Mouse (Mus musculus): Measurements from ENCODE around the gene Creb3l2. TPM values are rescaled to one million over a fixed set of nuclear protein-coding genes. Genes with fewer than 3 reads are reported as not detected.

Gene Creb3l2
- polyA plus RNA-seq (2017; shearing (Covaris generic)): 10.0 TPM

DNA sequence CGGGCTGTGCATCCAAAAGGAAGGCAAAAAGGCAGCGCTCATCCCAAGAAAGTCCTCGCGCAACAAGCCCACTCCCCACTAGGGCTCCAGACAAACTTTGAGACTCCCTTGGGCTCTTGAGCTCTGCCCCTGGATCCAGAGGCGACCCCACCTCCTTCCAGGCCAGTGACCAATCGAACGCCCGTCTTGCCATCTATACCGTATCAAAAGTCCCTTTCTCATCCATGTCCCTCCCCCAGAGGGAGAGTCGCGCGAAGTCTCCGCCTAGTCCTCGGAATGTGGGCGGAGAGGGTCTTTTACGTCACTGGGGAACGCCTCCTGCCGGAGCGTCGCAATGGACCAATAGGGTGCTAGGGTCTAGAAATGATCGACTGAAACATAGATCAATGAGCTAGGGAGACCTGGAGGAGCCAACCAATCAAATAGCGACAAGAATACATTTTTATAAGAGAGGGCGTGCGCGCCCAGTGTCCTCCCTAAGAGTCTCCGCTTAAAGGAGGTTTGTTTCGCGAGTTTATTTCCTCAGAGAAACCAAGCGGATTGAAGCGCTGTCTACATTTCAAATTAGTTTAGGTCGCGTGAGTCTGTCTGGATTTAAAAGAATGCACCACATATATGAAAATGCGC, at the start of gene Creb3l2:
TSS of gene Creb3l2 (minus strand) at position 106 of the 627 bp plus-strand sequence.

DNA sequence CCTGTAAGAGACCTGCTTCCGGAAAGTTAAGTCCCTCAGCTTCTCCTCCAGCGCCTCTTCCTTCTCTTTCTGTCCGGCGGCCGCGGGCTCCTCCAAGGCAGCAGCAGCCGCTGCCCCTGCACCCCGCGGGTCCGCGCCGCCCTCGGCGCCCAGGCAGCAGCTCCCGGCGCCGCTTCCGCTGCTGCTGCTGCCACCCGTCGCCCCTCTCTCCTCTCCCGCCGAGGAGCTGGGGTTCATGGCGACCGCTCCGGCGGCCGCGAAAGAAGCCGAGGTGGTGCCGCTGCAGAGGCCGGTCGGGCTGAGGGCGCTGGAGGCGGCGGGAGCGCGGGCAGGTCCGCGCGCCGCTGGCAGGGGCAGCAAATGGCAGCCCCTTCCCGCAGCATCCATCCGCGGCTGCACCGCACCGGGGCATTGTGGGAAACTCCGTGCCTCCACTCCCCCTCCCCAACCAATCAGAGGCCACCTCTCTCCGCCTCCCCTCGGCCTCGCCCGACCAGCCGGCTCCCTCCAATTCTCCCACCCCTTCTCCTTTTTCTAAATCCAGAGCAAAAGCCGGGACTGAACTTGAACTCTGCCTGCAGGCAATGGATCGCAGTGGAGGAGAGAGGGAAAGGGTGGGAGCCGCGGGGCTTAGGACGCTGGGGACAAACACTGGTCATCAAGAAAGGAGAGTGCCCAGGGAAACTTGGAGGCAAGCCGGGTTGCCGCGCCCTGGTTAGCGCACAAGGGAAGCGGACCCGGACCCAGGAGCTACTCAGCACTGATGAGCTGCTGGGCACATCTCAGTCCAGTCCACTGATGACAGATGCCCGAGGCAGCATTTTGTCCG, 142.2 kb downstream of the Creb3l2 start, which contains the start of gene Dgki:
TSS of gene Dgki (minus strand) at position 623 of the 829 bp plus-strand sequence.

Other genes with a start within 250 kb of the Creb3l2 start
- gene Dgki, start 142.0 kb downstream of the Creb3l2 start, polyA plus RNA-seq (2017; shearing (Covaris generic)): 0.63 TPM
- not detected for gene Akr1d1, start 88.0 kb upstream of the Creb3l2 start, polyA plus RNA-seq (2017; shearing (Covaris generic))

All from inflammation-experienced regulatory T-cells, adult 16 weeks (primary cell).